Mouse (Mus musculus): ENCODE results near the gene Draxin. TPM values are rescaled to one million over a fixed set of nuclear protein-coding genes. Genes with fewer than 3 reads are reported as not detected.

Gene Draxin
- polyA plus RNA-seq, 1 experiment from 2014 or later, result 15.7 TPM

DNA sequence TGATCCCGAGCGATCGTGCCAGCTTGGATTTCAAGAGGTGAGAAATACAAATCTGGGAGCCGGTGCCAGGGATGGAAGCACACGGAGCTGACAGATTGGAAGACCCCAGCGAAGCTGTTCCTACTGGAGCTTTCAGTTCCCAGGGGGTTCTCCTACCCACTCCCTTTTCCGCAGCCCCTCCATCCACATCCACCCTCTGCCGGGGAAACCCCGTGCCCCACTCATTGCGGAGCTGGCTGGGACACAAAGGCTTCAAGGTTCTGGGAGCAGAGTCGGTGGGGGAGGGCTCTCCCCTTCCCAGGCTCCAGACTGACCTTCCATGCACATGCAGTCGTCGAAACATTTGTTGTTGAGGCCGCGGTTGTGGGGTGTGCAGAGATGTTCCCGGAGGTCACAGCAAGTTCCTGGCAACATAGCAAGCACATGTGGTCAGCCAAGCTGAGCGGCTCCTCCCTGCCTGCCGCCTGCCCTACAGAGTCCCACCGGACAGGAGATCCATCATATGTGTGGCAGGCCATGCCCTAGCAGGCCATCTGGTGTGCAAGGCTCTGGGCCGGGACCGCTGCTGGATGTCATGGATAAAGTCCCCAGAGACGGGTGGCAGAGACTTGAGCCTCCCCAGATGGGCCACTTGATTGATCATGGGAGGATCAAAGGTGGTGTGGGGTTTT, 22.7 kb downstream of the Draxin start:
- WGBS, result 66% methylated on average over 22 of the region's 22 CpGs
- H3K36me3 ChIP-seq (replicated peaks), result peaks cover 7% of the 10 kb centered on the region; the same call in 1 of the 2 replicates
- H3K4me2 ChIP-seq, result no peak overlapping the region
- no peaks in the 10 kb centered on the region for H3K9me3 ChIP-seq
- H3K9ac ChIP-seq, result no peak overlapping the region
- no peak overlapping the region for H3K4me3 ChIP-seq
- no peak overlapping the region for H3K27ac ChIP-seq
- H3K4me1 ChIP-seq, result no peaks in the 10 kb centered on the region
- no peaks in the 10 kb centered on the region for H3K27me3 ChIP-seq (replicated peaks)
- ATAC-seq (replicated peaks), result no peak

DNA sequence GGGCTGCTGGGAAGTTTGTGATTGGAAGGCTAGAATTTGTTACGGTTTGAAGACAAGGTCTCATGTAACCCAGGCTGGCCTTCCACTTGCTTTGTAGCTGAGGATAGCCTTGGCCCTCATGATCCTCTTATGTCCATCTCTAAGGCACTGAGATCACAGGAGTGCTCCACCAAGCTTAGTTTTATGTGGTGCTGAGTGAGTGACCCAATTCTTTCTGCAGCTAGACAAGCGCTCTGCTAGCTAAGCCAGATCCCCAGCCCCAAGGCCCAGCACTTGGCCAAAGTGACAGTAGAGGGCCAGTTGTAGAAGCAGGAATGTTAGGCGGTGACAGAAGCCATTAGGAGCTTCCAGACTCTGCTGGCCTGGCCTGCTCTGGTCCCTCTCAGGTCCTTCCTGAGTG, 26.4 kb downstream of the Draxin start:
- ATAC-seq (replicated peaks), result no peak
- 88% methylated on average over 3 of the region's 3 CpGs for WGBS
- H3K27ac ChIP-seq, result no peak overlapping the region
- H3K36me3 ChIP-seq (replicated peaks), result peaks cover 7% of the 10 kb centered on the region; the same call in 1 of the 2 replicates
- H3K27me3 ChIP-seq (replicated peaks), result no peaks in the 10 kb centered on the region
- H3K4me2 ChIP-seq, result no peak overlapping the region
- no peaks in the 10 kb centered on the region for H3K9me3 ChIP-seq
- H3K4me3 ChIP-seq, result no peak overlapping the region
- H3K9ac ChIP-seq, result no peak overlapping the region
- H3K4me1 ChIP-seq, result peaks cover 11% of the 10 kb centered on the region

GRCm38 (mm10) chr4:148101801-148102527, 28.5 kb downstream of the Draxin start:
- ATAC-seq (replicated peaks), result peak; percentile 90
- H3K36me3 ChIP-seq (replicated peaks), result no peaks in the 10 kb centered on the region; the same call in 1 of the 2 replicates
- H3K27me3 ChIP-seq (replicated peaks), result no peaks in the 10 kb centered on the region
- H3K9ac ChIP-seq, result peak overlapping the region; percentile 32
- H3K4me3 ChIP-seq, result peak overlapping the region; percentile 21
- peaks cover 11% of the 10 kb centered on the region for H3K4me1 ChIP-seq
- peak overlapping the region; percentile 74 for H3K27ac ChIP-seq
- peak overlapping the region; percentile 45 for H3K4me2 ChIP-seq
- 15% methylated on average over 29 of the region's 29 CpGs for WGBS
- no peaks in the 10 kb centered on the region for H3K9me3 ChIP-seq

DNA sequence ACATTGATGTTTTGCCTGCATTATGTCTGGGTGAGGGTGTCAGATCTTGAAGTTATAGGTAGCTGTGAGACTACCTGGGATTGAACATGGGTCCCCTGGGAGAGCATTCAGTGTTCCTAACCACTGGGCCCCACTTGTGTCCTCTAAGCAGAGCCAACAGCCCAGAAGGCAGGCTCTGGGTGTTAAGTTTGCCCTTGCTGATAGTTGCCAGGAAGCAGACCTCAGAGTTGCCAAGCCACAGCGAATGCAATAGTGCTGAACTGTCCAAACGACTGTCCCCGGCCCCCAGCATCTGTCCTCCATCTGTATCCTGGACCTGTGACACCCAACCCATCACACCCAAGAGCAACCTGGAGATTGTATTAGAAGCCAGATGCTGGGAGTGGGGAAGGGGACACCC, 31.8 kb downstream of the Draxin start:
- H3K4me2 ChIP-seq, result no peak overlapping the region
- 91% methylated on average over 3 of the region's 3 CpGs for WGBS
- ATAC-seq (replicated peaks), result no peak

DNA sequence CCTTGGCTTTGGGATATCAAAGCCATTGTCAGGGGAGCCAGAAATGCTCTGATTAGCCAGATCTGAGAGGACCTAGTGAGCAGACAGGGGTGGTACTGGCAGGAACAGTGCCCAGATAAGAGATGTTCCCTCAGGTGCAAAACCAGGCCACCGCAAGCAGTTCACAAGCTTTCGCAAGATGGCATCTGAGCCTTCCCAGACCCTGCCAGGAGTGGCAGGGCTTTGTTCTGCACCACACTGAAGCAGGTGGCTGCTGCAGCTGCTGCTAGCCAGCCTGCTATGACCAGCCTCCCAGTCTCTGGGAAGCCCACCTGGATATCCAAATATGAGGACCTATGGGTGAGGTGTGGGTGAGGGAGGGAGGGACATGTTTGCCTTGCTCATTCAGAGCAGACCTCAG, 32.6 kb downstream of the Draxin start:
- Histone ChIP-seq H3K27ac (no peak overlapping the region), H3K27me3 (replicated peaks) (no peaks in the 10 kb centered on the region), H3K9ac (no peak overlapping the region), H3K9me3 (no peaks in the 10 kb centered on the region), H3K4me2 (no peak overlapping the region), H3K36me3 (replicated peaks) (no peaks in the 10 kb centered on the region), H3K4me1 (peaks cover 11% of the 10 kb centered on the region), H3K4me3 (no peak overlapping the region)
- ATAC-seq (replicated peaks), result no peak
- WGBS, result 88% methylated on average over 2 of the region's 2 CpGs

More for the DNA sequence above, 31.8 kb downstream of the Draxin start:
- Histone ChIP-seq H3K27me3 (replicated peaks) (no peaks in the 10 kb centered on the region), H3K9me3 (no peaks in the 10 kb centered on the region), H3K4me1 (peaks cover 11% of the 10 kb centered on the region), H3K36me3 (replicated peaks) (no peaks in the 10 kb centered on the region), H3K27ac (no peak overlapping the region), H3K9ac (no peak overlapping the region), H3K4me3 (no peak overlapping the region)

DNA sequence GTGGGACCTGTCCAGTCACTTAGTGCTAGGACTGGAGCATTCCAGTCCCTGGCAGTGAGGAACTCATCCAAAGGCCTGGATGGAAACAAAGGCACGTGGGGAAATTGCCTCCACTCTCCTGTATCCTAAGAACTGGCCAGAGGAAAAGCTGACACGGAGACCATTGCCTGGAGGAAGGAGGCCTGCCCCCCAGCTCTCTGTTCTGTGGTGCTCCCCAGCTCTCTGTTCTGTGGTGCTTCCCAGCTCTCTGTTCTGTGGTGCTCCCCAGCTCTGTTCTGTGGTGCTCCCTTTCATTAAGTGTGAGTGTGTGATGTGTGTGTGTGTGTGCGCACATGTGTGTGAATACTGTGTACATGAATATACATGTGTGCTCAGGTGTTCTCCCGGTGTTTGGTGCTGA, 35.4 kb downstream of the Draxin start:
- Histone ChIP-seq H3K4me2 (no peak overlapping the region), H3K27me3 (replicated peaks) (no peaks in the 10 kb centered on the region), H3K9me3 (no peaks in the 10 kb centered on the region), H3K4me1 (no peaks in the 10 kb centered on the region), H3K4me3 (no peak overlapping the region), H3K36me3 (replicated peaks) (no peaks in the 10 kb centered on the region), H3K9ac (no peak overlapping the region), H3K27ac (no peak overlapping the region)
- 73% methylated on average over 4 of the region's 4 CpGs for WGBS
- ATAC-seq (replicated peaks), result no peak

DNA sequence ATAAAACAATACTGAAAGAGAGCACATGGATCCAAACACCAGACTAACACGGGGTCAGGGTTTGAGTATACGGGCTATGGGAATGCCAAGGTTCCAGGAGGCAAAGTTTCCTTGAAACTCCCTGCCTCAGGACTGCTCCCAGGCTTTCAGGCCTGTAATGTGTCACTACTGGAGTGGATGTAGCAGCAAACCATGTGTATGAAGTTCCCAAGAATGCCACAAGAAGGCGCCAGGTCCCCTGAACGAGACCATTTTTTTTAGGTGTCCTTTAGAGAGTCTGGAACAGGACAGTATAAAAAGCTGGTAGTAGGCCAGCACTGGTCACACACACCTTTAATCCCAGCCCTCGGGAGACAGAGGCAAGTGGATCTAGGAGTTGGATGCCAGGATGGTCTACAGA, 36.3 kb downstream of the Draxin start:
- no peaks in the 10 kb centered on the region for H3K36me3 ChIP-seq (replicated peaks)
- no peaks in the 10 kb centered on the region for H3K4me1 ChIP-seq
- H3K27ac ChIP-seq, result no peak overlapping the region
- no peak overlapping the region for H3K9ac ChIP-seq
- WGBS, result 85% methylated on average over 5 of the region's 5 CpGs
- no peak for ATAC-seq (replicated peaks)
- no peak overlapping the region for H3K4me2 ChIP-seq
- no peak overlapping the region for H3K4me3 ChIP-seq
- H3K27me3 ChIP-seq (replicated peaks), result no peaks in the 10 kb centered on the region
- H3K9me3 ChIP-seq, result no peaks in the 10 kb centered on the region

DNA sequence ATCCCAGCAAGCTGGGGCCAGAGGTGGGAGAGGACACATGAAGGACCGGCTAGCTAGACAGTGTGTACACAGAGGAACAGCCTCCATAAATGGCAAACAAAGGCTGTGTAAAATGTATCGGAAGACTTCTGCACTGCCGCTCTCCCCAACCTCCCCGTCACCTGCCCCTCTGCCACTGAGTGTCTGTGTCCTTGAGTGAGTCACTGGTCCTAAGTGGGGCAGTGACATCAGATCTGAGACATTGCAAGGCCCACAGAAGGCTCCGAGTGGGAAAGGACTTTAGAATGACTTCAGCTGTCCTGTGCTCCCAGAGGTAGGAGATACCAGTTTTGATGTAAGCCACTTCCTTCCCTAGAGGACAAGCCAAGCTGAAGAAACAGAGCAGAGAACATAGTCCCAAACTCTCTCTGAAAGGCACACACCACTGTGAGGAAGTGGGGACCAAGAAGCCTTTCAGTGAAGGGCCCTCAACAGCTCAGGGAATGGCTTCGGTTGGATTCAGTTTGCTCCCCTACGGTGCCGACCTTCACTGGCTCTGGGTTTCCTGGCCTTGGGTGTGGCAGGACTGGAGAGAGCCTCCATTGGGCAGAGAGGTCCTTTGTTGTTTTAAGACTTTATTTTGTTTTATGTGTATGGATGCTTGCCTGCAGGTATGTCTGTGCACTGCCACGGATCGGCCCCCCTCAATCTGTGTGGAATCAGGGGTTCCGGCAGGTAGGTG, 37.8 kb downstream of the Draxin start:
- H3K36me3 ChIP-seq (replicated peaks), result no peaks in the 10 kb centered on the region
- no peak overlapping the region for H3K9ac ChIP-seq
- H3K9me3 ChIP-seq, result no peaks in the 10 kb centered on the region
- no peak overlapping the region for H3K4me3 ChIP-seq
- H3K4me2 ChIP-seq, result no peak overlapping the region
- H3K27ac ChIP-seq, result no peak overlapping the region
- no peak for ATAC-seq (replicated peaks)
- no peaks in the 10 kb centered on the region for H3K27me3 ChIP-seq (replicated peaks)
- 87% methylated on average over 11 of the region's 11 CpGs for WGBS
- peaks cover 10% of the 10 kb centered on the region for H3K4me1 ChIP-seq

DNA sequence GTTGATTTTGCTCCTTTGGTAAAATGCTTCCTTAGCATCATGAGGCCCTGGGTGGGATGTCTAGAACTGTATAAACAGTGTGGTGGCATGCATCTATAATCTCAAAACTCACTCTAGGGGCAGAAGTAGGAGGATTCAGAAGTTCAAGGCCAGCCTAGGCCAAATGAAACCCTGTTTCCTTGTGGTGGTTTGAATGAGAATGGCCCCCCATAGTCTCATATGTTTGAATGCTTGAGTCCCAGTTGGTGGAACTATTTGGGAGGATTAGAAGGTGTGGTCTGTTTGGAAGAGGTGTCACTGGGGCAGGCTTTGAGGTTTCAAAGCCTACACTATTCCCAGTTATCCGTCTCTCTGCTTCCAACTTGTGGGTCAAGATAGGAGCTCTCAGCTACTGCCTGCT, 39.3 kb downstream of the Draxin start:
- no peaks in the 10 kb centered on the region for H3K27me3 ChIP-seq (replicated peaks)
- H3K27ac ChIP-seq, result no peak overlapping the region
- no peaks in the 10 kb centered on the region for H3K9me3 ChIP-seq
- no peak overlapping the region for H3K9ac ChIP-seq
- H3K4me1 ChIP-seq, result peaks cover 17% of the 10 kb centered on the region
- 95% methylated on average over 1 of the region's 1 CpGs for WGBS
- no peaks in the 10 kb centered on the region for H3K36me3 ChIP-seq (replicated peaks)
- no peak for ATAC-seq (replicated peaks)
- no peak overlapping the region for H3K4me3 ChIP-seq
- H3K4me2 ChIP-seq, result no peak overlapping the region

DNA sequence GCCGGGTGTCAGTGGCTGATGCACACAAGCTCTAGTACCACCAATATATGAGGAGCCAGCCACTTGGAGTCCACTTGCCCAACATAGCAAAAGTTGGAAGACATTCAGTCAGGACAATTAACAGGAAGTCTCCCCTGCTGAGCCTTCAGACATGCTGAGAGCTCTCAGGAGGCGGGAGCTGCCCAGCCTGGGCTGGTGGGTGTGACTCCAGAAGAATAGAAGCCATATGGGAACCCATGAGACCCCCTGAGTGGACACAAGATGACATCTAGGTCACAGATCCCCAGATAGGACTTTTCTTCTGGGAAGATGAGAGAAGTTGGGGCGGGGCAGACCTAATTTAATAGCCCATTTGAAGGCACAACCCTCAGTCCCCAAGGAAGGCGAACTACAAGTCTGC, 41.3 kb downstream of the Draxin start:
- no peak for ATAC-seq (replicated peaks)
- Histone ChIP-seq H3K9me3 (no peaks in the 10 kb centered on the region), H3K36me3 (replicated peaks) (no peaks in the 10 kb centered on the region), H3K9ac (no peak overlapping the region), H3K4me1 (peaks cover 17% of the 10 kb centered on the region), H3K27me3 (replicated peaks) (no peaks in the 10 kb centered on the region), H3K27ac (no peak overlapping the region), H3K4me3 (no peak overlapping the region), H3K4me2 (no peak overlapping the region)
- WGBS, result 63% methylated on average over 4 of the region's 4 CpGs

- Histone ChIP-seq H3K4me3 (peak within 1 kb of the TSS; percentile 50), H3K36me3 (replicated peaks) (no peaks in the 10 kb centered on the region), H3K4me1 (peaks cover 17% of the 10 kb centered on the region), H3K4me2 (peak within 1 kb of the TSS; percentile 89), H3K27ac (peak within 1 kb of the TSS; percentile 75), H3K27me3 (replicated peaks) (no peaks in the 10 kb centered on the region), H3K9ac (peak within 1 kb of the TSS; percentile 54), H3K9me3 (no peaks in the 10 kb centered on the region)
- ATAC-seq (replicated peaks), result peak; percentile 93
- WGBS, result 4% methylated on average over 34 of the region's 34 CpGs
Observed at GRCm38 (mm10) chr4:148087907-148088527, 42.5 kb downstream of the Draxin start, which contains the start of gene Agtrap. Gene Agtrap (minus strand): TSS chr4:148088031.
